Mouse (Mus musculus) adrenal gland, postnatal 25 days (tissue): ENCODE results near the gene Cyp1a1. TPM values are rescaled to one million over a fixed set of nuclear protein-coding genes. Genes with fewer than 3 reads are reported as not detected.

Experiments
- total RNA-seq: library from RNA; stranded (reverse); gene quantifications from 2 replicates; pipeline ENCODE4 v1.2.3, GENCODE M21; 2021

The Cyp1a1 gene
- total RNA-seq, 1 experiment from 2014 or later: 0.12 TPM

Other genes with a start within 250 kb of the Cyp1a1 start
- gene Ppcdc, start 247.8 kb upstream of the Cyp1a1 start, total RNA-seq: 17.4 and 31.5 TPM in 2 replicates
- gene Scamp5, start 219.9 kb upstream of the Cyp1a1 start, total RNA-seq: 10.8 and 14.4 TPM in 2 replicates
- gene Rpp25, start 183.9 kb upstream of the Cyp1a1 start, total RNA-seq: 5.0 and 6.5 TPM in 2 replicates
- 410 and 447 TPM in 2 replicates for gene Cox5a, start 166.7 kb upstream of the Cyp1a1 start, total RNA-seq
- gene Fam219b, start 150.4 kb upstream of the Cyp1a1 start, total RNA-seq: 25.2 and 29.2 TPM in 2 replicates
- 37.2 and 46.9 TPM in 2 replicates for gene Mpi, start 135.2 kb upstream of the Cyp1a1 start, total RNA-seq
- gene Scamp2, start 127.0 kb upstream of the Cyp1a1 start, total RNA-seq: 54.6 and 67.0 TPM in 2 replicates
- 18.3 and 27.5 TPM in 2 replicates for gene Ulk3, start 98.5 kb upstream of the Cyp1a1 start, total RNA-seq
- gene Cplx3, start 81.6 kb upstream of the Cyp1a1 start, total RNA-seq: not detected in 2 replicates
- gene Lman1l, start 67.2 kb upstream of the Cyp1a1 start, total RNA-seq: not detected in 2 replicates
- gene Csk, start 34.3 kb upstream of the Cyp1a1 start, total RNA-seq: 70.4 and 105 TPM in 2 replicates
- 5.5 TPM in 1 of 2 replicates, not detected in the other for gene Cyp1a2, start 4.2 kb upstream of the Cyp1a1 start, total RNA-seq
- gene Edc3, start 20.6 kb downstream of the Cyp1a1 start, total RNA-seq: 10.5 and 11.2 TPM in 2 replicates
- 71.1 and 91.1 TPM in 2 replicates for gene Clk3, start 77.9 kb downstream of the Cyp1a1 start, total RNA-seq
- 3.9 and 4.9 TPM in 2 replicates for gene Arid3b, start 148.9 kb downstream of the Cyp1a1 start, total RNA-seq
- gene Ubl7, start 223.1 kb downstream of the Cyp1a1 start, total RNA-seq: 82.7 and 89.0 TPM in 2 replicates